Mouse (Mus musculus) lung, embryonic 14.5 days (tissue): Measurements from ENCODE around the gene Nmur2. TPM values are rescaled to one million over a fixed set of nuclear protein-coding genes. Genes with fewer than 3 reads are reported as not detected.

Source experiments
- ATAC-seq: fragments of 200-750 bp; cut with Nextera tagmentation; 2 replicates; pipeline ENCODE4 v1.8.0; 2017; ENCODE audit warnings: mild to moderate bottlenecking, moderate TSS enrichment, moderate library complexity; ENCODE audit not compliant: insufficient read depth
- DNase-seq: peaks from one replicate; pipeline ENCODE4 v3.0.0-alpha.2; 2015
- H3K27ac ChIP-seq: fragments of 300-500 bp; sonication (generic); 2 replicates; pipeline ENCODE4 v1.5.1; 2014; ENCODE audit warnings: low read depth, mild to moderate bottlenecking, moderate library complexity
- H3K27me3 ChIP-seq: fragments of 300-500 bp; sonication (generic); 2 replicates; pipeline ENCODE4 v1.6.1; 2014; ENCODE audit warnings: low read length, control low read depth; ENCODE audit not compliant: insufficient read depth
- H3K36me3 ChIP-seq: fragments of 300-500 bp; sonication (generic); 2 replicates; pipeline ENCODE4 v1.6.1; 2014; ENCODE audit warnings: control low read depth; ENCODE audit not compliant: insufficient read depth
- H3K4me1 ChIP-seq: fragments of 300-500 bp; sonication (generic); 2 replicates; pipeline ENCODE4 v1.6.1; 2014; ENCODE audit warnings: antibody characterized with exemption, control low read depth; ENCODE audit not compliant: insufficient read depth
- H3K4me2 ChIP-seq: fragments of 300-500 bp; sonication (generic); 2 replicates; pipeline ENCODE4 v1.6.1; 2014; ENCODE audit warnings: mild to moderate bottlenecking
- H3K4me3 ChIP-seq: fragments of 300-500 bp; sonication (generic); 2 replicates; pipeline ENCODE4 v1.5.1; 2014; ENCODE audit warnings: low read depth, low read length
- H3K9ac ChIP-seq: fragments of 300-500 bp; sonication (generic); 2 replicates; pipeline ENCODE4 v1.6.1; 2014
- H3K9me3 ChIP-seq: fragments of 300-500 bp; sonication (generic); 2 replicates; pipeline ENCODE4 v1.6.1; 2016; ENCODE audit warnings: low read depth, low read length, control low read depth
- CTCF ChIP-seq: IDR thresholded peaks from 2 replicates; pipeline ENCODE4 v1.5.1; 2016; ENCODE audit warnings: antibody characterized with exemption, low read depth
- WGBS: fragments of 180-500 bp; shearing (Covaris S2); extraction: QIAGEN DNeasy Blood & Tissue Kit; methylation state at CpG from one replicate; pipeline ENCODE4 v1.1.7; 2014; 5-methylcytosine and 5-hydroxymethylcytosine counted together
- polyA plus RNA-seq: library from polyadenylated mRNA; unstranded; fragments of >200 nt; fragmentation: Nextera tagmentation; extraction: Ambion mirVana; gene quantifications from 2 replicates; pipeline ENCODE4 v1.2.1, GENCODE M21; 2014

Gene Nmur2
- polyA plus RNA-seq: not detected in 2 replicates

DNA sequence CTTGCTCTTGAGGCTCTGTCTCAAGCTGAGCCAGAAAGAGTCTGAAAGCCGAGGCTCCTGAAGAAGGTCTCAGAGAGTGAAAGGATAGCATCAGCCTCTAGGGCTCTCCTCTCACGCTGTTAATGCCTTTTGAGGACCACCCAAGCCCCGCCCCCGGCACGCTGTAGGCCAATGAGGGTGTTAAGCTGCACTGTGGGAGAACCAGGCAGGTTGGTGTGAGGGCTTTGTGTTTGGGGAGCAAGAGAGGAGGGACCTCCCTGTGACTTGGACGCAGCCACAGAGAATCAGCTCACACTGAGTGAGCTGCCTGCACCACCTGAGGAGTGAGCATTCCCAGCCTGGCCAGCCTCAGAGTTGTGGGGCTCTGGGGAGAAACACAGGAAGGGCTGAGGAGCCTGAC lies at the start of gene Nmur2:
Nmur2 (minus strand) TSS at position 94 of the 400 bp plus-strand sequence.
- DNase-seq: peak; percentile 15
- Histone ChIP-seq H3K4me3 (no peak within 1 kb of the TSS), H3K36me3 (no peaks in the 10 kb centered on the region), H3K9ac (no peak within 1 kb of the TSS), H3K4me1 (no peaks in the 10 kb centered on the region), H3K27ac (no peak within 1 kb of the TSS), H3K4me2 (no peak within 1 kb of the TSS), H3K9me3 (no peaks in the 10 kb centered on the region), H3K27me3 (no peaks in the 10 kb centered on the region)
- 1% methylated on average over 6 of the region's 6 CpGs for WGBS
- peak; percentile 60; the same call in 1 of the 2 replicates for ATAC-seq
- no peak for TF ChIP-seq CTCF

DNA sequence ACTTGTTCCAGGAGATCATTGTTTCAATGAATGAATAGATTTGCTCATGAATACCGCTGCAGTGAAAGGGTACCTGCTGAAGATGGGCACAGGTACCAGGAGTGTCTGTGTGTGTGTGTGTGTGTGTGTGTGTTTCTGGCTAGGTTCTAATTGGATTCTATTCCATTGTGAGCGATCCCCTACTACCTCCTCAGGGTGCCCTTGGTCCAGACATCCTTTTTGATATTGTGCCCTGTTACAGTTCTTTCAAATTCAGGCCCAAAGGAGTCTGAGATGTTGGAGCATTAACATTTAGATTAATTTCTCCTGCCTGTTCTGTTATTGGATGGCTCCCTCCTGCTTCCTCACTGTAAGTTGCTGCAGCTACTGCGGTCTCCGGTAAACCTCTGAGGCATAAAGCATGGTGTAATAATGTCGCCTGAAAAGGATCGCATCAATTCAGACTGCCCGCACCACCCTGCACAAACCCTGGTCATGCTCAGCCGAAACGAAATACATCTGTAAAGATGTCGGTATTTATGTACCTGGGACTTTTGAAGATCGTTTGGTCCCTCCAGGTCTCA lies 48.4 kb upstream of the Nmur2 start:
- no peaks in the 10 kb centered on the region for H3K4me1 ChIP-seq
- no peak for TF ChIP-seq CTCF
- H3K9me3 ChIP-seq: no peaks in the 10 kb centered on the region
- no peak overlapping the region for H3K4me3 ChIP-seq
- no peak overlapping the region for H3K4me2 ChIP-seq
- no peak overlapping the region for H3K9ac ChIP-seq
- H3K27me3 ChIP-seq: no peaks in the 10 kb centered on the region
- H3K36me3 ChIP-seq: no peaks in the 10 kb centered on the region
- DNase-seq: no peak
- no peak overlapping the region for H3K27ac ChIP-seq
- 83% methylated on average over 11 of the region's 11 CpGs for WGBS
- no peak for ATAC-seq

- DNase-seq: no peak
- TF ChIP-seq CTCF: no peak
Measured at GRCm38 (mm10) chr11:56072131-56072530, 31.3 kb upstream of the Nmur2 start.

DNA sequence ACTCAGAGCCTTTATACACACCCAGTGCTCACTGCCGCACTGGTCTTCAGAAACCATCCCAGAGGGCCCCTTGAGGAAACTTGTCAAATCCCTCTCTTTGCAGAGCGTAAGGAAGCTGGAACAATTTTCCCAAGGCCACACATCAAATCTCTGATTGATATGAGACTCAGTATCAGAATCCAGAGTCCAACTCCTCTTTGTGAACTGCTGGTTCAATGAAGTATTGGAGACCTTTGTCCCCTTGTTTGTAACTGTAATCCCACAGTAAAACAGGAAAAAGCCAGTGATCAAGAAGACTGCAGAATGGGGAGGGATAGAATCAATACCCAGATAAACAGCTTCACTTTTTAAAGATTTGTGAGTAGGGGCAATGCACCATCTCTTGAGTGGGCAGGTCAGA lies 28.8 kb upstream of the Nmur2 start:
- Histone ChIP-seq H3K4me3 (no peak overlapping the region), H3K4me2 (no peak overlapping the region), H3K4me1 (no peaks in the 10 kb centered on the region), H3K27ac (no peak overlapping the region), H3K9ac (no peak overlapping the region), H3K36me3 (no peaks in the 10 kb centered on the region), H3K9me3 (no peaks in the 10 kb centered on the region), H3K27me3 (no peaks in the 10 kb centered on the region)
- DNase-seq (no peak), ATAC-seq (no peak)
- WGBS: 84% methylated on average over 2 of the region's 2 CpGs
- no peak for TF ChIP-seq CTCF

More at GRCm38 (mm10) chr11:56072131-56072530, 31.3 kb upstream of the Nmur2 start:
- Histone ChIP-seq H3K4me2 (no peak overlapping the region), H3K4me3 (no peak overlapping the region), H3K4me1 (no peaks in the 10 kb centered on the region), H3K27me3 (no peaks in the 10 kb centered on the region), H3K27ac (no peak overlapping the region), H3K9ac (no peak overlapping the region), H3K36me3 (no peaks in the 10 kb centered on the region), H3K9me3 (no peaks in the 10 kb centered on the region)
- WGBS: 77% methylated on average over 7 of the region's 7 CpGs
- no peak for ATAC-seq

GRCm38 (mm10) chr11:56065147-56065546 lies 24.3 kb upstream of the Nmur2 start:
- DNase-seq (no peak), ATAC-seq (no peak)
- Histone ChIP-seq H3K4me2 (no peak overlapping the region), H3K27ac (no peak overlapping the region), H3K4me1 (no peaks in the 10 kb centered on the region), H3K27me3 (no peaks in the 10 kb centered on the region), H3K36me3 (no peaks in the 10 kb centered on the region), H3K9ac (no peak overlapping the region), H3K4me3 (no peak overlapping the region), H3K9me3 (no peaks in the 10 kb centered on the region)
- 87% methylated on average over 2 of the region's 2 CpGs for WGBS
- TF ChIP-seq CTCF: no peak

GRCm38 (mm10) chr11:56064575-56064974 lies 23.8 kb upstream of the Nmur2 start:
- no peak for DNase-seq
- H3K4me3 ChIP-seq: no peak overlapping the region
- H3K27ac ChIP-seq: no peak overlapping the region
- no peak overlapping the region for H3K9ac ChIP-seq
- H3K4me1 ChIP-seq: no peaks in the 10 kb centered on the region
- H3K36me3 ChIP-seq: no peaks in the 10 kb centered on the region
- no peaks in the 10 kb centered on the region for H3K27me3 ChIP-seq
- TF ChIP-seq CTCF: no peak
- H3K4me2 ChIP-seq: no peak overlapping the region
- no peaks in the 10 kb centered on the region for H3K9me3 ChIP-seq
- no peak for ATAC-seq
- 47% methylated on average over 4 of the region's 4 CpGs for WGBS

DNA sequence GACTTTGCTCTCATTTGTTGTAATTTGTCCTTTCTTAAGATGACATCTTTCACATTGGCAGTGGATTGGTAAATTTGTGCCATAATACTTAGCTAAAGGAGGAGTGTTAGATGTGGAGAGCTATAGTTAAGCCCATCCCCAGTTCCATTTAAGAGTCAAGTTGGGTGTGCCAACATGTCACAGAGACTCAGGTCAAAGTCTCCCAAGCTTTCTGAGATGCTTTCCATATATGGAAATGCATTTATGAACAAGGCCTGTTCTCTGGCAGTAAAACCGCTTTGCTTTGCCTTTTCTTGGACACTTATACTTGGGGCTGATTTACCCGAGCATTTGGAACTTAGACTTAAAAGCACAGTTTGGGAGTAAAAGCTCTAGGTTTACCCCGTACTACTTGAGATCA lies 18.4 kb upstream of the Nmur2 start:
- no peaks in the 10 kb centered on the region for H3K9me3 ChIP-seq
- no peak overlapping the region for H3K27ac ChIP-seq
- no peaks in the 10 kb centered on the region for H3K4me1 ChIP-seq
- H3K27me3 ChIP-seq: no peaks in the 10 kb centered on the region
- no peaks in the 10 kb centered on the region for H3K36me3 ChIP-seq
- no peak overlapping the region for H3K9ac ChIP-seq
- no peak for TF ChIP-seq CTCF
- ATAC-seq (no peak), DNase-seq (no peak)
- no peak overlapping the region for H3K4me2 ChIP-seq
- no peak overlapping the region for H3K4me3 ChIP-seq
- WGBS: 51% methylated on average over 3 of the region's 3 CpGs

DNA sequence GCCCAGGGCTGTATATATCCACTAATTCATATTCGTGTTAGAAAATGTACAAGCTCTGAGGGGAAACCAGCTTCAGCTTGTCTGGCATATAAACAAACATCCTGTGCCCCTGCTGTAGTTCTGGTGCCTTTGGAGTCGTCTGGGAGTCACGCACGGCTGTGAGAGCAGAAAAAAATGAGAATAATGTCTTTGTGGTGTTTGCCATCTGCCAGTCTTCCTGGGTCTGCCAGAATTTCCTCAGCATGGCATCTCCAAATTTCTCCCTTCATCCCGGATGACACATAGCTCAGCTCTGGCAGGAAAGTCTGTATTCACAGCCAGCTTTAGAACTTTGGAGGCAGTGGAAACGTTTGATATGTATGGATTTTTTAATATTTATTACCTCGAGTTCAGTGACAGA lies 13.6 kb upstream of the Nmur2 start:
- Histone ChIP-seq H3K9ac (no peak overlapping the region), H3K27me3 (no peaks in the 10 kb centered on the region), H3K36me3 (no peaks in the 10 kb centered on the region), H3K9me3 (no peaks in the 10 kb centered on the region), H3K4me2 (no peak overlapping the region), H3K4me3 (no peak overlapping the region), H3K4me1 (no peaks in the 10 kb centered on the region), H3K27ac (no peak overlapping the region)
- ATAC-seq: no peak
- no peak for DNase-seq
- TF ChIP-seq CTCF: no peak
- WGBS: 57% methylated on average over 7 of the region's 7 CpGs
